Mouse (Mus musculus) cerebellum, adult 9-11 months (tissue): ENCODE data around the gene Cox8b.

Experiments used
- DNase-seq: peaks from one replicate; pipeline ENCODE4 v3.0.0; 2022

The Cox8b gene

DNA sequence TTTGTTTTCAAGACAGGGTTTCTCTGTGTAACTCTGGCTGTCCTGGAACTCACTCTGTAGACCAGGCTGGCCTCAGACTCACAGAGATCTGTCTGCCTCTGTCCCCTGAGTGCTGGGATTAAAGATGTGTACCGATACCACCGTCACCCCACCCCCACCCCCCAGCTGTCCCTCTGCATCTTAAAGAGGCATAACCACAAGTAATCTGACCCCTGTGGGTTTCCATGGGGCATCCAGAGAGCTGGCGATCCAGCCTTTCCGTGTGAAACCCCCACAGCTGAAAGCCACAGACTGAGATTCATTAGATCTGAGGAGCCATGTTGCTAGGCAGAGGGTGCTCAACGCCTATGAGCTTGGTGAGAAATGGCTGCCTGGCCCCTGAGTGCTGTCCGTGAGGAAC, 40.2 kb downstream of the Cox8b start:
- DNase-seq = no peak

DNA sequence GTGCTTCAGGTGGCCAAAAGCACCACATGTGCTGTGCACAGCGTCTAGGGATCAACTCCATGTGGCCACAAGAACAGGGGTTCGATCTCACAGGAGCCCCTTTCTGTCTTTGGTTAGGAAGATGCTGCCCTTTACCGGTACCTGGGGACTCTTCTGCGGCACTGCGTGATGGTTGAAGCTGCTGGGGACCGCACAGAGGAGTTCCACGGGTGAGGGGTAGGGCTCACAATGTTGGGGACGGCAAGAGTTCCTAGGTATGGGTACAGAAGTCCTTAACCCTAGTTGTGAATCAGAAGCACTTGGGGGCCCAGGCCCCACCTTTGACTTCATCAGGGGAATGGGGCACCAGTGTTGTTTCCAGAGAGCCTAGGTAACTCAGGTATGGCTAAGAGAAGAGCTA, 41.5 kb downstream of the Cox8b start:
- no peak for DNase-seq

DNA sequence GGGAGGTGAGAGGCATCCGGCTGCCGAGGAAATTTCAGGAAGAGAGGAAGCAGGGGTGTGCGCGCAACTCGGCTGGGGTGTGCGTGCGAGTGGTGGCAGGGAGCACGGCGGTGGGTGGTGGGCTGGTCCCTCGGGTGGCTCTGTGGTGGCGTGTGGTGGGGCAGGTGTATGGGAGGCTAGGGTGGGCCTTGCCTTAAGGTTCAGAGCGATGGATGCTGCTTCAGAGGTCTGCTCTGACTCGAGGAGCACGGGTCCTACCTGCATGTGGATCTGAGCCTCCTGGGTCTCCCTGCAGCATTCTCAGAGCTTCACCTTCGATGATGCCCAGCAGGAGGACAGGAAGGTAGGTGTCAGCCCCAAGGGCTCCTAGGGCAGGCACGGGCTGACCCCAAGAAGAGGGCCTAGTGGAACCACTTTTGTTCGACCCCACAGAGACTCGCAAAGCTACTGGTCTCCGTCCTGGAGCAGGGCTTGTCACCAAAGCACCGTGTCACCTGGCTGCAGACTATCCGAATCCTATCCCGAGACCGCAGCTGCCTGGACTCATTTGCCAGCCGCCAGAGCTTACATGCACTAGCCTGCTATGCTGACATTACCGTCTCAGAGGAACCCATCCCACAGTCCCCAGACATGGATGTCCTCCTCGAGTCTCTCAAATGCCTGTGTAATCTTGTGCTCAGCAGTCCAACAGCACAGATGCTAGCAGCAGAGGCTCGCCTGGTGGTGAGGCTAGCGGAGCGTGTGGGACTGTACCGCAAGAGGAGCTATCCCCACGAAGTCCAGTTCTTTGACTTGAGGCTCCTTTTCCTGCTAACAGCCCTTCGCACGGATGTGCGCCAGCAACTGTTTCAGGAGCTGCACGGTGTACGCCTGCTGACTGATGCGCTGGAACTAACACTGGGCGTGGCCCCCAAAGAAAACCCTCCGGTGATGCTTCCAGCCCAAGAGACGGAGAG, 42.4 kb downstream of the Cox8b start, which contains the start of gene Bet1l:
Gene Bet1l, minus strand, starts transcription at position 28 of the 956 bp plus-strand sequence.
- peak; percentile 49 for DNase-seq

- DNase-seq = peak; percentile 91
Observed at GRCm38 (mm10) chr7:140856785-140857549, 43.3 kb downstream of the Cox8b start, which contains the start of gene Ric8a. TSS of gene Ric8a (plus strand) at chr7:140856957.

GRCm38 (mm10) chr7:140855860-140856784, 44.1 kb downstream of the Cox8b start, which contains the start of gene Gm45785:
TSS of gene Gm45785 (minus strand) at chr7:140856331.
- peak; percentile 90 for DNase-seq

- no peak for DNase-seq
Observed at GRCm38 (mm10) chr7:140855181-140855580, 45.1 kb downstream of the Cox8b start.

DNA sequence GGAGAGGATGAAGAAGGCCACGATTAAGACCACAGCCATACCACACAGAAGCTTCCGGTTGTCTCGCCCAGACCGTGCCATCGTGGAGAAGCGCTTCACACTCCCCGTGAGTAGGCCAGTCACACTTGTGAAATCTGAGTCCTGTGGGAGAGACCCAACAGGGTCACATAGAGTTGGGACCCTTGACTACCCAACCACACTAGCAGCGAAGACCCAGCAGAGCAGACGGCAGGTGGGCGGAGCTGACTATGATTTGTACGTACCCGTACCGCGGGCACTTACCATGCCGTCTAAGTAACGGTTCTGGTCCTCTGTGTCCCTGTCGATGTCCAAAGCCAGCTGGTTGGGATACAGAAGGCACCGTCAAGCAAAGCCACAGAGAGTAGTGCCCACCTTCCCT, 45.8 kb downstream of the Cox8b start:
- no peak for DNase-seq

DNA sequence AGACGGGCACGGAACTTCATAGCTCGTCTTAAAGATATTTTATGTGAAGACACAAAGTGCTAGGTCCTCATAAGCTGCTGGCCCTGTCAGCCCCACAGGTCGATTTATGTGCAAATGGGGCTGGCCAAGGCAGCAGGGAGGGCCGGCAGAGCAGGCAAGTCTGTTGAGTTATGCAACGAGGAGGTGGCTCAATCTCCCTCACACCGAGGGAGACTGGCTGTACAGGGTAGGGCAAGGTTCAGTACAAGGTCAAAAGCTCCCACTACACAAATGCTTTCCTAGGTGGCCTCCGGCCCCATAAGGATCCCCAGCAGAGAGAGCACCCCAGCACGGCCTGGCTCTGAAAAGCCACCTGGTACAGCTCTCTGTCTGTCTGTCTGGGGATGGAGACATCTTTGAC, 46.9 kb downstream of the Cox8b start:
- DNase-seq = no peak

DNA sequence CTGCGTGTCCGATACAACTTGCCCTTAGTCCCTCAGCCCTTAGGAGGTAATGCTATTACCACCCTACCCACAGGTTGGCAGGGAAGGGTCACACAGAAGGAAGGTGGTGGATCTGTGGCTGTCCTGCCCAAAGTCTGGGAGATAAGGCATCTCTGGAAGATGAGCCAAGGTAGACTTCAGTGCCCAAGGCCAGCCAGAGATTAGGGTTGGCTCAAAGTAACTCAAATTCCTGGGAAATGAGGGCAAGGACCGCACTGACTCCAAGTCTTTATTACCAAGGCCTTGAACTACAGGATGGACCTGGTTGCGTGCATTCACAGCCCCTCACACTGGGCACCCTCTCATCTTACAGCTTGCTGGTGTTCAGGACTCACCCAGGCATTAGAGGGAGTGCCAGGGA, 48.3 kb downstream of the Cox8b start:
- no peak for DNase-seq
